Mouse (Mus musculus) urinary bladder, postnatal 25 days (tissue): ENCODE measurements around the gene Actbl2.

Experiments used
- DNase-seq: peaks from one replicate; pipeline ENCODE4 v3.0.0; 2022; ENCODE audit warnings: low spot score

Gene Actbl2

GRCm38 (mm10) chr13:111269789-111270335 is 15.0 kb downstream of the Actbl2 start:
- DNase-seq = no peak

- DNase-seq = no peak
Observed at GRCm38 (mm10) chr13:111271868-111272267, 17.1 kb downstream of the Actbl2 start.

- no peak for DNase-seq
Observed at GRCm38 (mm10) chr13:111286461-111287385, 31.9 kb downstream of the Actbl2 start.

- DNase-seq = no peak
Observed at GRCm38 (mm10) chr13:111291161-111291957, 36.5 kb downstream of the Actbl2 start.

GRCm38 (mm10) chr13:111291958-111292493 is 37.2 kb downstream of the Actbl2 start:
- DNase-seq = no peak

- DNase-seq = no peak
Observed at GRCm38 (mm10) chr13:111293478-111293877, 38.7 kb downstream of the Actbl2 start.

GRCm38 (mm10) chr13:111294965-111295494 is 40.2 kb downstream of the Actbl2 start:
- DNase-seq = no peak

- DNase-seq = no peak
Observed at GRCm38 (mm10) chr13:111296029-111296428, 41.2 kb downstream of the Actbl2 start.

GRCm38 (mm10) chr13:111297614-111298013 is 42.8 kb downstream of the Actbl2 start:
- no peak for DNase-seq

GRCm38 (mm10) chr13:111299145-111299713 is 44.4 kb downstream of the Actbl2 start:
- DNase-seq = no peak

GRCm38 (mm10) chr13:111300846-111301245 is 46.0 kb downstream of the Actbl2 start:
- DNase-seq = no peak

GRCm38 (mm10) chr13:111301431-111301830 is 46.6 kb downstream of the Actbl2 start:
- DNase-seq = no peak

- DNase-seq = no peak
Observed at GRCm38 (mm10) chr13:111304194-111304593, 49.4 kb downstream of the Actbl2 start.

GRCm38 (mm10) chr13:111304736-111305135 is 49.9 kb downstream of the Actbl2 start:
- no peak for DNase-seq
